Mouse (Mus musculus) spleen, postnatal 10 days (tissue): ENCODE measurements around the gene Ipcef1.

Experiments used
- DNase-seq, 2 experiments: peaks; one replicate each; pipeline ENCODE4 v3.0.0; 2021 to 2022; ENCODE audit warnings: low spot score in 2 of 2

Gene Ipcef1

DNA sequence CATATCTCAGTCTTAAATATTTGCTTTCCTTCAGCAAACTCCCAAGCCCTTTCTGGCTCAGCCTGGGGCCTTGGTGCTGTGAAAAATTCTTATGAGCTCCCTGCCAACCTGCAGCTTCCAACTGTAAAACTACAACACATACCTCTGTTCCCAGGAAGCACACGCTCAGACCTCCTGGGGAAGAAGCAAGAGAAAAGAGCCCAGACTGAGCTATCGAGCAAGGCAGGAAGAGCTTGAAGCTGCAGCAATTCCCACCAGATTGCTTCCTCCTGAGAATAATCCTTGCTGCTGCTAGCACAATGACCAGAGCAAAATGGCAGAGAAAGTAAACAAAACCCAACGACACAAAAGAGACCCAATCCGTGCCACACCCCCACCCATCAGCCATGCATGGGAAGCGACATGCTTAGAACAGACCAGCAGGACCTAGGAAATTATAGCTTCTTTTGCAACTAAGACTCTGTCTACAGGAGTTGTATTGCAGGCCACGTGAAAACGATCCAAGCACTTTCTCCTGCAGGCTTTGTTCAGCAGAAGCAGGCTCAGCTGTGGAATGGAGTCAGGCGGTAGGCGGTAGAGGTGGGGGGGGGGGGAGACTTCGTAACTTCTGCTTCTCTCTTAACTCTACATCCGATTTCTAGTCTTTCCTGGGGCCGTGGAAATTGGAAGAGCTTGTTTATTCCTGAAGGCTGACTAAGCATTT, at the start of gene Ipcef1:
Gene Ipcef1 (minus strand): TSS at position 164 of the 703 bp plus-strand sequence.
- no peak for DNase-seq

DNA sequence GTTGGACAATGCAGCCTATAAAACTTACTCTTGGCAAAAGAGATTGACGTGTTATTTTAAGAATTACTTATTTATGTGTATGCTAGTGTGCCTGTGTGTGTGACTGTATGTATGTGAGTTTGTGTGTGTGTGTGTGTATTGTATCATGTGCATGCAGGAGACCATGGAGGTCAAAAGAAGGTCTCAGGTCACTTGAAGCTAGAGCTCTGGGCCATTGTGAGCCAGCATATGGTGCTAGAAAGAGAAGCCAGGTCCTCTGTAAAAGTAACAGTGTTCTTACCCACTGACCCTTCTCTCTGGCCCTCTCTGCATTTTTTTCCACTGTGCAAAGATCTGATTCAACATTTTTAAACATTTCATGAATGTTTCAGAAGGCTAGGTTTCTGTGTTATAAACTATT, 25.7 kb upstream of the Ipcef1 start:
- no peak for DNase-seq

DNA sequence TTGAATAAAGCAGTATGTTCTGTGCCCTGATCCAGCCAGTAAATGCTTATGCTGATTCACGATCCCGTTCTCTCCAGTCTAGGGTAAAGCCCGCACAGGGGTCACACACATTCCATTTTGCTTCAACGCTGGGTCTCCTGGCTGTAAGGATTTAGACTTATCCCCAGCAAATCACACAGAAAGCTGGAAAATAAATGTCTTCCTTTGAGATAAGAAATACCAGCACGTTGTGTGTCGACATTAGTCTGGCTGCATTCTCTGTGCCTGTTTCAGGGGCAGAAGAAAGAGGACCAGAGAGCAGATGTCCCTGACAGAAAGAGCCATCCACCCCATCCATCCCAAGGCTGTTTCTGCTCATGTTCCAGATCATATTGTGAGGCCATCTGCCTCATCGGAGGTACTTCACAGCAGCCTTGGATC, 25.1 kb upstream of the Ipcef1 start:
- no peak for DNase-seq

- DNase-seq: no peak
These were observed 24.5 kb upstream of the Ipcef1 start for GRCm38 (mm10) chr10:7076662-7077211.

DNA sequence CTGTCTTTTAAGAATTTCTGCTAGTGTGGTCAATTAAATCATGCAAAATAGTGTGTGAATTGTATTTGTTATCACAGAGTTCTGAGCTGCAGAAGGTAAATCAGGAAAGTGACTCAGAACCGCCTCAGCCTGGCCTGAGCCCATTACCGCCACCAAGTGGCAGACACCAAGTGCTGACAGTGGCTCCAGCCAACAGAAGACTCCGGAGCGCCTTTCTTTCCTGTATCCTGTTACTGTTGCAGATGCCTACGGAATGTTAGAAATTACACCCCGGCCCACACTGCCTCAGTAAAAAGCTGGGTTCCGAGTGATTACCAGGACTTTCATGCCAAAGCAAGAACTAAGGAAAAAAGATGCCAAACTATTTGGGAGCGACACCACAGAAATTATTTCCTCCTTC, 23.9 kb upstream of the Ipcef1 start:
- peak; percentile 24 to 66 for DNase-seq

DNA sequence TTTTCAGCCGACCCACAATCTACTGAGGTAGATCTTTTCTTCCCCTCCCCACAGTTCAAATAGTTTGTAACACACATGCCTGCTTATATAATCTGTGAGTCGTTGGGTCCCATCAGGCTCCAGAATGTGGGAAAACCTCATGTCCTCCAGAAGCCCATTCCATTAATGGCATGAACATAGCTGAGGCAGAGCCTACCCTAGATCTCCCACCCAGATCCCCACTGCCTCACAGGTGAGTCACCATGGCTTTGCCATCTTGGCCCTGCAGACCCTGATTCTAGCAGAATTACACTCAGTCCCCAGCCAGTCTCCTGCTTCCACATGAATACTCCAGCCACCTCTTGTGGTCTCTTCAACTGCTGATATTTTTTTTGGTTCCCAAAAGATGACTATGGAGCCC, 23.4 kb upstream of the Ipcef1 start:
- no peak for DNase-seq

- no peak for DNase-seq
These were observed 22.0 kb upstream of the Ipcef1 start for GRCm38 (mm10) chr10:7074231-7074630.

GRCm38 (mm10) chr10:7070924-7071323, 18.6 kb upstream of the Ipcef1 start:
- no peak for DNase-seq

GRCm38 (mm10) chr10:7070100-7070835, 18.0 kb upstream of the Ipcef1 start:
- DNase-seq: no peak

DNA sequence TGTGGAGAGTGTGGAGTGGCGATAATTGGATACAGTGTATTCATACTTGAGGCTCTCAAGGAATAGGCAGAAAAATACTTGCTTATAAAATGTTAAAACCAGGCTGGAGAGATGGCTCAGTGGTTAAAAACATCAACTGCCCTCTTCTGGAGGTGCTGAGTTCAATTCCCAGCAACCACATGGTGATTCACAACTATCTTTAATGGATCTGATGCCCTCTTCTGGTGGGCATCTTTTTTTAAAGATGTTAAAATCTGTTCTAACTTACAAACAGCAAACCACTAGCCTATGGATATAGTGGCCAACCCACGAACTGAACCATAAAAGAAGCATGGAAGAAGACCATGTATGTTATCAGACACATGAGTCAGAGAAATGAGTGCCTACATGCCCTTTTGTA, 16.8 kb upstream of the Ipcef1 start:
- DNase-seq: no peak

- DNase-seq: peak in 1 of 2 experiments; percentile 23
These were observed 16.3 kb upstream of the Ipcef1 start for GRCm38 (mm10) chr10:7068608-7069007.

DNA sequence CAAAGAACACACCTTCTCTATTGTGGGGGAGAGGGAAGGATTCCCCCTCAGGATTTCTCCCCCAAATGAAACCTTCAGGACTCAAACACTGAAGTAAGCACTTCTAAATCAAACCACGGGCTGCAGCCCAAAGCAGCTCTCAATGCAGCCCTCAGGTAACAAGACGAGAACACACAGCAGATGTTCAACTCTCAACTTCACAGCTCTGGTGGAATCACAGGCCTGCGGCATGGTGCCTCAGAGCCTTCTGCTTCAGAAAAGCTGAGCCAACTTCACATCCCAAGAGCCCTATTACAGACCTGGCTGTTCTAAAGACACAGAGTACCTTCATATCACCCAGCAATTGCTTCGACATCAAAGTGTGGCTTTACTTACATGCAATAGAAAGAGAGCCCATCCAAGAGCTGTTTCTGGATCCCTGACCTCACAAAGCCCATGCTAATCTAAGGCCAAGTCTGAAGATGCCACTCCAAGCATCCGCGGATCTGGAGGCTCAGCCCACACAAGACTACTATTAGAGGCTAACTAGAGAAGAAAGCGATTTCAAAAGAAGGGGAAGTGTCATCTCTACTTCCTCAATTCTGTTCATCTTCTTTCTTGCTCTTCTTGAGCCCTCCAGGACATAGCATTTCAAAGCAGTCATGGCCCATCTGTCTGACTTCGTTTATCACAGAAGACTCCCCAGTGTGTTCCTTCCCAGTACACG, 11.6 kb upstream of the Ipcef1 start:
- DNase-seq: no peak

DNA sequence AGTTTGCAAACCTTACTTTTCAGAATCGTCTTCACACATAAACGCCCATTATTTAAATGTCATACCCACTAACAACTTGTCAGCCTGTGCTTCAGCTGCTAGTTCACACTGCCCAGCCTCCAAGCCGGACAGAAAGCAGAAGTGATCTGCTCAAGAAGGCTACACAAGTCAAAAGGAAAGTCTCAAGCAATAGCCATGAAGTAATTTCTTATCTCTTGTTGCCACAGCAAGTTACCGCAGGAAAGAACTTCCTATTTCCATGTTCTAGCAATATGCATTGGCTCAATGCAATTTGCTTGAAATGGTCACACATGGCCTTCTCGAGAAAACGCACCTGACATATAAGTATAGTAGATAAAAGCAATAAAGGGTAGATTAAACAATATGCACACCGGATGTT, 10.7 kb upstream of the Ipcef1 start:
- DNase-seq: peak in 1 of 2 experiments; percentile 30

- DNase-seq: no peak
These were observed 8.0 kb upstream of the Ipcef1 start for GRCm38 (mm10) chr10:7060326-7060725.

DNA sequence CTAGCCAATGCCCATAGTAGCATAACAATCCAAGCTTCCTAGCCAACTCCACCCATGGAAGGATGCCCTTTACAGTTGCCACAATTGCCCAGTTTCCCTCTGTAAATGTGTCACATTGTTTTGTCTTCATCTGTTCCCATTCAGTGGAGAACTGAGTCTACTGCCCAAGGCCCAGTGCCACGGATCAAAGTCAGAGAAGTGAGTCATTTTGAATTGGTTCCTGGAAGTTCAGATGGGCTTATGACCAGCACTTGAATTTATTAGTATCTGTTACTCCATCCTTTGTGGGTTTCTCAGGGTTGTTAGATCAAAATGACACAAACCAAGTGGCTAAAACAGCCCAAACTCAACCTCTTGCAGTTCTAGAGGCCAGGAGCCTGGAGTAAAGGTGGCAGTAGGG, 5.3 kb upstream of the Ipcef1 start:
- no peak for DNase-seq

DNA sequence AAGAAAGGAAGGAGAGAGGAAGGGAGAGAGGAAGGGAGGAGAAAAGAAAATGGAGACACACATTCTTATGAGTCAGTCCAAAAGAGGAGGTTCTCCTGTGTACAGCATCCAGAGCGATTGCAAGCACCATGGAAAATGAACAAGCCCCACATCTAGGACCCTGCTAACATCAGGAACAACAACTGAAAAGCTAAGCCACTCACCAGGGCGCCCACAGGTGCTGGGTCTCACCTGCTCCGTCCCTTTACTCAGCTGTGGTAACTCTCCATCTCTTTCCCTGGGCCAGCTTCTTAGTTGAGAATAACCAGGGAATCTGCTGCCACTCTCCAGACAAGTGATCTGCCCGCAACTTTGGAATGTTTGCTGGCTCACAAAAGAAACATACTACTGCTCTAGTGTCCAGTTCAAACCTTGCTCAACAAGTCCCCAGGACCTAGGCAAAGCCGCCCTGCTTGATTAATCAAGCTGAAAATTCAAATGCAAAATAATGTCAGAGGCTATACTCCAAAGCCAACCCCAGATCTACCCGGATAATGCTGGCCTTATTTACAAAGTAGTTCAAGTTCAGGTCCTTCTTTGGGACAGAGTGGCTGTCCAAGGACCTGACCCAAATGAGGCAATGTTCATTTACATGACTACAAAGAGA, 2.4 kb upstream of the Ipcef1 start:
- no peak for DNase-seq

DNA sequence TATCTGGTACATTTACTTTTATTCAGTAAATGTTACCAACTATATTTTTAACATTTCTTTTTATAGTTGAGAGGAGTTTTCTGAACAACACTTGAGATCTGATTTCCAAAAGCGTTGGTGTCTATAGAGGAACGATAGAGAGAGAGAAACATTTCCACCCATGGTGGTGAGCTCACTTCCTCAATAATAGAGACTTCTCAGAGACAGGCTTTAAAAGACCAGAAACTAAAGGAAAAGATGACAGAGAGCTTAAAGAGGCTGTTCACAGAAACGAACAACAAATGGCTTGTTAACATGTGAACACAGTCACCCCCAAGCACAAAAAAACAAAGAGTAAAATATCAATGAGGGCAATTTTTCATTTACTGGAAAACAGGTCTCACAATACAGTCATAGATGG, 2.4 kb downstream of the Ipcef1 start:
- DNase-seq: no peak

- DNase-seq: no peak
These were observed 4.4 kb downstream of the Ipcef1 start for GRCm38 (mm10) chr10:7047919-7048291.

GRCm38 (mm10) chr10:7047288-7047918, 4.9 kb downstream of the Ipcef1 start:
- no peak for DNase-seq

DNA sequence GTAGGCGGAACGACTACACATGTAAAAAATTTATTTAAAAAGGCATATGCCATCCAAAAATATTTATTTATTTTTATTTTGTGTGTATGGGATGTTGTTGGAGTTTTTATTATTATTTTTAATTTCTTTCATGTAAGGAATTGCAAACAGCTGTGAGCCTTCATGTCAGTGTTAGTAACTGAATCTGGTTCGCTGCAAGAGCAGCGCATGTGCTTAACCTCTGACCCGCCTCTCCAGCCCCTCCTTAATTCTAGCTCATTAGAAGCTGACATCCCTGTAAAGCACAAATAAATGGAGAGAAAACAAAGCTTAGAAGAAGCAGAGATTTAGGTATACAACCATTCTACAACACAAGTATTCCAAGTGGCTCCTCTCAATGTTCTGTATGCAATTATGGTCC, 8.4 kb downstream of the Ipcef1 start:
- DNase-seq: no peak

DNA sequence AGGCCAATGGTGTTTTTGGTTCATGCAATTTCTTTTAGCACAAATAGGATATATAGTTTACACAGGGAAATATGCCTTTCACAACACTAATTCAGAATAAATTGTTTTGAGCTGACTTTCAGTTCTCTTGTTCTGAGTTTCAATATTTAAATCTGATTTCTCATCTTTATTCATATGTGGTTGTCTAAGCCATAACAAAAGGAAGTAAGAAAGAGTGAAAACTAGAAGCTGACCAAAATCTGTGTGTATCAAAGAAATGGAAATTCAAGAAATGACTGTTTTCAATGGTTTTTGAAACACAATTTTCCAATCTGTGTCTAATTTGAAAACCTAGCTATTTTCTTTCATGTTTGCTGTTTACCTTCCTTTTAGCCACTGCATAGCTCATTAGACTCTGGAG, 11.2 kb downstream of the Ipcef1 start:
- no peak for DNase-seq

GRCm38 (mm10) chr10:7037194-7037593, 15.1 kb downstream of the Ipcef1 start:
- no peak for DNase-seq
